Mouse (Mus musculus) midbrain, embryonic 14.5 days (tissue): ENCODE measurements around the gene Rhov. TPM values are rescaled to one million over a fixed set of nuclear protein-coding genes. Genes with fewer than 3 reads are reported as not detected.
A peak's percentile ranks its signal among the peaks of the same experiment; 100 is the strongest.

Experiments used
- ATAC-seq: fragments of 200-750 bp; cut with Nextera tagmentation; 2 replicates; pipeline ENCODE4 v1.8.0; 2017; ENCODE audit warnings: moderate number of reproducible peaks, moderate library complexity; ENCODE audit not compliant: low FRiP score, low TSS enrichment
- DNase-seq: peaks from one replicate; pipeline ENCODE4 v3.0.0-alpha.2; 2015
- H3K27ac ChIP-seq: fragments of 300-500 bp; sonication (generic); replicated peaks from 2 replicates; pipeline ENCODE4 v1.5.1; 2014; ENCODE audit warnings: mild to moderate bottlenecking, low read depth, low read length, moderate library complexity
- H3K27me3 ChIP-seq: fragments of 300-500 bp; sonication (generic); 2 replicates; pipeline ENCODE4 v1.6.1; 2014; ENCODE audit warnings: low read length, control low read depth, mixed read lengths; ENCODE audit not compliant: control insufficient read depth, insufficient read depth
- H3K36me3 ChIP-seq: fragments of 300-500 bp; sonication (generic); 2 replicates; pipeline ENCODE4 v1.6.1; 2014; ENCODE audit warnings: low read length, control low read depth; ENCODE audit not compliant: control insufficient read depth, insufficient read depth
- H3K4me1 ChIP-seq: fragments of 300-500 bp; sonication (generic); 2 replicates; pipeline ENCODE4 v1.6.1; 2014; ENCODE audit warnings: mild to moderate bottlenecking, antibody characterized with exemption, low read length, control low read depth; ENCODE audit not compliant: control insufficient read depth, insufficient read depth
- H3K4me2 ChIP-seq: fragments of 300-500 bp; sonication (generic); 2 replicates; pipeline ENCODE4 v1.6.1; 2014; ENCODE audit warnings: mild to moderate bottlenecking, low read length, moderate library complexity
- H3K4me3 ChIP-seq: fragments of 300-500 bp; sonication (generic); replicated peaks from 2 replicates; pipeline ENCODE4 v1.5.1; 2014; ENCODE audit warnings: low read depth, low read length
- H3K9ac ChIP-seq: fragments of 300-500 bp; sonication (generic); replicated peaks from 2 replicates; pipeline ENCODE4 v1.6.1; 2014; ENCODE audit warnings: mild to moderate bottlenecking, low read length, moderate library complexity
- H3K9me3 ChIP-seq: fragments of 300-500 bp; sonication (generic); 2 replicates; pipeline ENCODE4 v1.6.1; 2016; ENCODE audit warnings: low read length, control low read depth, mixed read lengths; ENCODE audit not compliant: control insufficient read depth
- WGBS: fragments of 180-500 bp; shearing (Covaris S2); extraction: QIAGEN DNeasy Blood & Tissue Kit; methylation state at CpG from one replicate; pipeline ENCODE4 v1.1.7; 2014; 5-methylcytosine and 5-hydroxymethylcytosine counted together
- polyA plus RNA-seq: library from polyadenylated mRNA; unstranded; fragments of >200 nt; fragmentation: Nextera tagmentation; extraction: Ambion mirVana; gene quantifications from 2 replicates; pipeline ENCODE4 v1.2.1, GENCODE M21; 2014

Gene Rhov
- polyA plus RNA-seq, 1 experiment from 2014 or later, result 19.9 TPM

DNA sequence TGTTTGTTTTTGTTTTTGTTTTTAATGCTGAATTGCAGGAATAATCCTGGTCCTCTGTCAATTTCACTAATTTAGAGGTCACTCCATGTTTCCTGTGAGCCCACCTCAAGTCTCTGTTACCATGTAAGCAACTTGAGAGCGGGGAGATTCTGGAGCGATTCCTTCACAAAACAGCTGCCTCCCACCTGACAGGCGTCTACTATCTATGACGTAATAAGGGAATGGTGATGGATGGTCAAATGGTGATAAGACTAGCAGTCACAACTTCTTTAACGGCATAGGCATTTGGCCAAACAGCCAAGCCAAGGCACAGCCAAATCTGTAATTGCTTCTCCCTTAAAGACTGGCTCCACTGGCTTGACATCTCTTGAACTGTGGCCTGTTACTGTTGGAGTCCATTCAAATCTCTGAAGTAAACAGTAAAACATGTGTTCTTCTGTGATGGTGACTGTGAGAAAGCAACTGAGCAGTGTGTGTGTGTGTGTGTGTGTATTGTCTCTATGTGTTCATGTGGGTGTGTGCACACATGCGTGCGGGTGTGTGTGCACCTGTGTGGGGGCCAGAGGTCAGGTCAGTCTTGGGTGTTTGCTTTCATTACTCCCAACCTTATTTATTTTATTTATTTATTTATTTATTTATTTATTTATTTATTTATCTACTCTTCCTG is 11.0 kb upstream of the Rhov start:
- Histone ChIP-seq H3K27me3 (no peaks in the 10 kb centered on the region), H3K9ac (no peak overlapping the region), H3K27ac (no peak overlapping the region), H3K4me3 (no peak overlapping the region), H3K4me2 (no peak overlapping the region), H3K4me1 (no peaks in the 10 kb centered on the region), H3K9me3 (no peaks in the 10 kb centered on the region), H3K36me3 (no peaks in the 10 kb centered on the region)
- DNase-seq (no peak), ATAC-seq (no peak)
- 89% methylated on average over 7 of the region's 7 CpGs for WGBS

DNA sequence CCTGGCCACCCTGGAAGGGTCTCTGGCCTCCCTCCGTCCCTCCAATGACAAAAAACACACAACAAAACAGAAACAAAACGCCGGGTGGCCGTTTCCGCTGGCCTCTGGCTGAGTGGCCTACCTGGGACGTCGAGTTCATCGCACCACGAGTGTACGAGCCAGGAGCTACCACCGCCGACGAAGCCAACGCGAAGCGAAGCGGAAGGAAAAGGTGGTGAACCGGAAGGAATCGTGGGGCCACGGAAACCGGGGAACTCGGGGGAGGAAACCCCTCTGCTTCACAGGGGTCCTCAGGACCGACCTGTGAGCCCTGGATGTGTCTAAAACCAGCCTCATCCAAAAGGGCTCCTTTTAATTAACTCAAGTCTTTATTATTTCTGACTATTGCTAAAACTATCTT is 6.7 kb upstream of the Rhov start:
- Histone ChIP-seq H3K9me3 (no peaks in the 10 kb centered on the region), H3K4me3 (no peak overlapping the region), H3K4me2 (no peak overlapping the region), H3K27ac (no peak overlapping the region), H3K9ac (no peak overlapping the region), H3K27me3 (no peaks in the 10 kb centered on the region), H3K36me3 (no peaks in the 10 kb centered on the region), H3K4me1 (no peaks in the 10 kb centered on the region)
- no peak for DNase-seq
- 88% methylated on average over 23 of the region's 23 CpGs for WGBS
- ATAC-seq, result no peak

DNA sequence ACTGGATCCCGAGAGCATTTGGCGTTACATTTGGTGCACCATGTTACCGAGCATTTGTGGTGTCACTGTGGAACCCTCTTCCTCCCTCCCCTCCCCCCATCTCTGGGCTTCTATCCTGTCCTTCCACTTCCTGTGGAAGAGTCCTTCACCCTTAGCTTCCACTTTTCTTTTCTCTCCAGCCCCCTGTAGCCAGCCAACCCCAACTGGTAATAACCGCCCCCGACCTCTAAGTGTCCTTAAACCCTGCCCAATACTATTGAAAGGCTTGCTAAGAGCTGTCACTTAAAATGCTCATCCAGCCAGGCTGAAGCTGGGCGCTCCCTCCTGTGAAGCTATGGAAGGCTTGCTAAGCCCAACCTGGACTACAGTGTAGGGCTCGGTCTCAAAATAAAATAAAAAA is 5.9 kb upstream of the Rhov start:
- Histone ChIP-seq H3K4me2 (no peak overlapping the region), H3K27ac (no peak overlapping the region), H3K9me3 (no peaks in the 10 kb centered on the region), H3K9ac (no peak overlapping the region), H3K27me3 (no peaks in the 10 kb centered on the region), H3K4me1 (no peaks in the 10 kb centered on the region), H3K36me3 (no peaks in the 10 kb centered on the region), H3K4me3 (no peak overlapping the region)
- no peak for ATAC-seq
- DNase-seq, result no peak
- 83% methylated on average over 7 of the region's 7 CpGs for WGBS

DNA sequence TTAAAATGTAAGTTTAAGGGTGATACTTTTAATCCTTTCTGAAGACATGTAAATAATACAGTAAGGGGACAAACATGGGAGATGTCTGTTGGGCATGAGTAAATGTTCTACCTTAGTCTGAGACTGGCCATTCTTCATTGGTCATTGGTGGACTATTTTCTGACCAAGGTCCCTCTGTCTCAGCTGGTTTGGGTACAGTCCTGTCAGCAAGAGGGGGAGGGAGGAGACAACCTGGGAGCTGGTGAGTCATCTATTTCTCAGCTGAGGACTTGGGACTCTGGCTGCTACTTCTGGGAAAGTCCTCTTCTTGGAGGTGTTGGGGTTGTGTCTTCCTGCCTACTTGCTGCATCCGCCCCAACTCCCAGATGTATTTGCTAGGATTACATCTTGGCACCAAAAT is 3.1 kb upstream of the Rhov start:
- no peaks in the 10 kb centered on the region for H3K9me3 ChIP-seq
- no peak overlapping the region for H3K9ac ChIP-seq
- no peak for DNase-seq
- no peak overlapping the region for H3K4me3 ChIP-seq
- H3K36me3 ChIP-seq, result no peaks in the 10 kb centered on the region
- H3K4me2 ChIP-seq, result no peak overlapping the region
- no peaks in the 10 kb centered on the region for H3K27me3 ChIP-seq
- no peak for ATAC-seq
- H3K4me1 ChIP-seq, result peaks cover 12% of the 10 kb centered on the region; the same call in 1 of the 2 replicates
- 87% methylated on average over 1 of the region's 1 CpGs for WGBS
- no peak overlapping the region for H3K27ac ChIP-seq

DNA sequence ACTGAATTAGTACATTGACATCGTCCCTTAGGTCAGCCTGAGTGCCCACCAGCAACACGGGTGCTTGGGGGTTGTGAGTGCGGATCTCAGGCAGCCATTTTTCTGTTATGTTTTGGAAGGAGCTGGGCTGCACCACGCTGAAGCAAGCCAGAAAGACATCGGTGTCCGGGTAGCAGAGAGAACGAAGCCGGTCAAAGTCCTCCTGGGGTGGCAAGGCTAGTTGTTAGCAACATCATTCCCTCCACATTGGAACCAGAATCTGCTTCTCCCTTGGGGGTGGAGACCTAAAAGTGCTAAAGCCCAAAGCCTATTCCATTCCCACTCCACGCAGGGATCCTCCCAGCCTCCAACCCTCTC is 808 bp downstream of the Rhov start:
- peak overlapping the region; percentile 67 for H3K4me3 ChIP-seq
- H3K27ac ChIP-seq, result 0 out of 2 replicates have a peak overlapping the region, but pooled peaks have one; percentile 32
- no peaks in the 10 kb centered on the region for H3K9me3 ChIP-seq
- peak overlapping the region; percentile 77 for H3K4me2 ChIP-seq
- no peaks in the 10 kb centered on the region for H3K36me3 ChIP-seq
- H3K4me1 ChIP-seq, result peaks cover 18% of the 10 kb centered on the region; the same call in 1 of the 2 replicates
- no peak for ATAC-seq
- DNase-seq, result no peak
- WGBS, result 44% methylated on average over 9 of the region's 9 CpGs
- peak overlapping the region; percentile 85; the same call in 1 of the 2 replicates for H3K9ac ChIP-seq
- no peaks in the 10 kb centered on the region for H3K27me3 ChIP-seq

DNA sequence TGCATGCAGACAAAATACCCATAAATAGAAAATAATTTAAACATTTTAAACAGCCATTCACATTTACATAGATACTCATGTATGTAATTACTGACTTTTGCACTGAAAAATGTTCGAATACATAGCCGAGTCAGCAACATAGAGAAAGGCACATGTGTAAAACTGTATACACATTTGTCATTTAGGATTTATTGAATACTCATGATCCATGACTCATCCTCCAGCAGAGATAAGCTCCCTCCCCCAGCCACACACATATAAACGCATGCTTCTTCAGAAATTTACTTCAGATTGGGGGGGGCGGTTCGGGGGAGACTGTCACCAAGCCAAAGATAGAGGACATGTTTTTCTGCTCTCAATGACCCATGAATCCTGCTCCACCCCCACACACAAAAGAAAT is 7.3 kb downstream of the Rhov start:
- ATAC-seq, result no peak
- no peak overlapping the region for H3K9ac ChIP-seq
- no peak overlapping the region for H3K4me3 ChIP-seq
- WGBS, result 82% methylated on average over 5 of the region's 5 CpGs
- DNase-seq, result no peak
- H3K27me3 ChIP-seq, result no peaks in the 10 kb centered on the region
- H3K4me2 ChIP-seq, result no peak overlapping the region
- 0 out of 2 replicates have a peak, but pooled peaks cover 4% of the 10 kb centered on the region for H3K4me1 ChIP-seq
- H3K36me3 ChIP-seq, result no peaks in the 10 kb centered on the region
- no peak overlapping the region for H3K27ac ChIP-seq
- no peaks in the 10 kb centered on the region for H3K9me3 ChIP-seq

DNA sequence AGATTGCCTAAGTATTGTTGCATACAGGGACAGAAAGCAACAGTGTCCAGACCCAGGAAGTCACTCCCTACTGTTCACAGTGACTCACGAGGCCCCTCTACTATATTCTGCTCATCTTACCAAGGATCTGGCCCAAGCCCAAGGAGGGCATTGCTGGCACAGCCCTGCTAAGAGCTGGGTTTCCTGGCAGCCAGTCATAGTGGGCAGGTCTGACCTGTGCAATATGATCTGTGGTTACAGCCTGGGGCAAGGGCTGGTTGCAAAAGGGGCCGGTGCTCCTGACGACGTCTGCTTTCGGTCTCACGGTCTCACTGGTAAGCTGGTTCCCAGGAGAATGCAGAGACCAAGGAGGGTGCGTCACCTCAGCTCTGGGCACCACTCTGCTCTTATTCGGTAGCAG is 8.1 kb downstream of the Rhov start:
- Histone ChIP-seq H3K4me2 (no peak overlapping the region), H3K27ac (no peak overlapping the region)
- ATAC-seq, result no peak

DNA sequence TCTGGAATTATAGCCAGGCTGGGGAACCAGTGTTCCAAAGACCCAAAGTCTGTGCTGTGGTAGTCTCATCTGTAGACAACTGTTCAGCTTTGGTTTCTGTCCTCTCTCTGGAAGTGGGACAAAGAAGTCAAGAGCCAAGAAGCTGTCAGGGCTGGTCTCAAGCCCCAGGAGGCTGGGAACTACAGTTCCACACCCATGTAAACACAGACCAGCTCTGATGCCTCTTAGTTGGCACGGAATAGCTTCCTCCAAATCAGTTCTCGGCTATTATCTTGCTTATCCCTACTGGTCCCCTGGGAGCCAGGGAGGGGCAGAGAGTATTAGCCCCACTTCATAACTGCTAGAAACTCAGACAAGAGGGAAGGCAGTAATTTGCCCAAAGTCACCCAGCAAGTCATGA is 9.7 kb downstream of the Rhov start:
- Histone ChIP-seq H3K9me3 (no peaks in the 10 kb centered on the region), H3K4me2 (no peak overlapping the region), H3K4me1 (no peaks in the 10 kb centered on the region), H3K27me3 (no peaks in the 10 kb centered on the region), H3K9ac (no peak overlapping the region), H3K36me3 (no peaks in the 10 kb centered on the region), H3K4me3 (no peak overlapping the region), H3K27ac (no peak overlapping the region)
- WGBS, result 59% methylated on average over 2 of the region's 2 CpGs
- ATAC-seq (no peak), DNase-seq (no peak)

More for the DNA sequence above, 8.1 kb downstream of the Rhov start:
- no peak for DNase-seq
- no peaks in the 10 kb centered on the region for H3K9me3 ChIP-seq
- H3K4me3 ChIP-seq, result no peak overlapping the region
- H3K4me1 ChIP-seq, result no peaks in the 10 kb centered on the region
- H3K36me3 ChIP-seq, result no peaks in the 10 kb centered on the region
- H3K9ac ChIP-seq, result no peak overlapping the region
- WGBS, result 48% methylated on average over 8 of the region's 8 CpGs
- no peaks in the 10 kb centered on the region for H3K27me3 ChIP-seq

DNA sequence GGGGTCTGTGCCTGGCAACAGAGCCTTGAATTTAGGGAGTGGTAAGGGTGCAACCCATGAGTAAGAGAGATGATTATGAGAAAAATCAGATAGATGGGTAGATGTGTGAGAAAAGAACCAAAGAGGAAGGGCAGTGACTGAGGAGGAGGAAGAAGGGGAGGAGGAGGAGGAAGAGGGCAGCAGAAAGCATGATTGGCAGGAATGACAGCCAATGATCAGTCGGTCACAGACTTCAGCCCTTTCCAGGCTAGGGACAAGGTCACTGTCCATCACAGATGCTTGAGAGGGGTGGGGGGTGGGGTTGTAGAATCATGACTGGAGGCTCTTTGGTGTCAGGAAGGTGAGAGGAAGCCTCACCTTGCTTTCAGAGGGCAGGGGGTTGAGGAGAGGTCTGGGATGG is 10.6 kb downstream of the Rhov start:
- no peak for ATAC-seq
- H3K4me1 ChIP-seq, result no peaks in the 10 kb centered on the region
- H3K27me3 ChIP-seq, result no peaks in the 10 kb centered on the region

More for the DNA sequence above, 10.6 kb downstream of the Rhov start:
- no peak overlapping the region for H3K27ac ChIP-seq
- H3K9me3 ChIP-seq, result no peaks in the 10 kb centered on the region
- no peak overlapping the region for H3K4me2 ChIP-seq
- no peak overlapping the region for H3K9ac ChIP-seq
- no peak overlapping the region for H3K4me3 ChIP-seq
- 88% methylated on average over 1 of the region's 1 CpGs for WGBS
- no peak for DNase-seq
- no peaks in the 10 kb centered on the region for H3K36me3 ChIP-seq
